Mouse (Mus musculus): ENCODE data around the gene Alkbh1. TPM values are rescaled to one million over a fixed set of nuclear protein-coding genes. Genes with fewer than 3 reads are reported as not detected.

The Alkbh1 gene
- total and polyA plus RNA-seq, 3 experiments: 26.8 to 39.1 (median 37.3) TPM

- DNase-seq (ENCODE audit: extremely low read depth): no peak
- no peak overlapping the region for H3K9ac ChIP-seq (ENCODE audit: insufficient read depth, low read depth)
- no peak overlapping the region for H3K4me2 ChIP-seq (ENCODE audit: insufficient read depth, low read depth, poor library complexity, severe bottlenecking)
- TF ChIP-seq RCOR1 (conservative IDR thresholded peaks at IDR 0.05; ENCODE audit: low read depth, low read length) (no peak), RAD21 (IDR thresholded peaks at IDR 0.05; ENCODE audit: low read depth, low read length) (no peak), PAX5 (IDR thresholded peaks at IDR 0.05; ENCODE audit: low read length) (no peak), CTCF (conservative IDR thresholded peaks at IDR 0.05 in 1 of 2, IDR thresholded peaks at IDR 0.05 in 1 of 2; ENCODE audit: low read depth in 2 of 2, low read length in 2 of 2) (no peak), ZKSCAN1 (IDR thresholded peaks at IDR 0.05; ENCODE audit: borderline replicate concordance, low read depth, low read length) (no peak), MAFK (IDR thresholded peaks at IDR 0.05; ENCODE audit: insufficient replicate concordance, low read length) (no peak), TBP (conservative IDR thresholded peaks at IDR 0.05; ENCODE audit: low read depth, low read length) (no peak), NRF1 (IDR thresholded peaks at IDR 0.05; ENCODE audit: low read depth, low read length) (no peak), KAT2A (IDR thresholded peaks at IDR 0.05; ENCODE audit: insufficient replicate concordance, low read length) (no peak)
- no peak overlapping the region for H3K27ac ChIP-seq (ENCODE audit: insufficient read depth, low read depth)
- H3K36me3 ChIP-seq (replicated peaks in 1 of 2; ENCODE audit: control insufficient read depth in 1 of 2, insufficient read depth in 1 of 2, low read length in 1 of 2): no peaks in the 10 kb centered on the region
- H3K4me1 ChIP-seq (ENCODE audit: control insufficient read depth in 1 of 2, insufficient read depth in 2 of 2): peaks cover 8 to 9% of the 10 kb centered on the region in 2 experiments
- dilution Hi-C loops (cut with MboI; ENCODE audit: extremely low pct_ligation_motif_present, extremely low pct_unique_long_range_greater_than_20kb, low sequenced_read_pairs) (no loop called here), in situ Hi-C loops (cut with MboI; ENCODE audit: low pct_ligation_motif_present, low pct_unique_long_range_greater_than_20kb, low sequenced_read_pairs) (no loop called here)
- H3K27me3 ChIP-seq (replicated peaks): no peaks in the 10 kb centered on the region
- no peaks in the 10 kb centered on the region for H3K79me2 ChIP-seq (replicated peaks; ENCODE audit: control insufficient read depth, extremely low read depth, insufficient read depth, poor library complexity, severe bottlenecking)
- H3K4me3 ChIP-seq (replicated peaks in 1 of 3; ENCODE audit: low read depth in 2 of 3, low read length in 2 of 3, poor library complexity in 1 of 3): no peak overlapping the region
- H3K9me3 ChIP-seq (replicated peaks; ENCODE audit: low read length): no peaks in the 10 kb centered on the region
Observed at GRCm38 (mm10) chr12:87405165-87405564, 38.7 kb downstream of the Alkbh1 start.

GRCm38 (mm10) chr12:87401883-87402282 lies 41.9 kb downstream of the Alkbh1 start:
- Histone ChIP-seq H3K4me2 (ENCODE audit: insufficient read depth, low read depth, poor library complexity, severe bottlenecking) (no peak overlapping the region), H3K27me3 (replicated peaks) (no peaks in the 10 kb centered on the region), H3K79me2 (replicated peaks; ENCODE audit: control insufficient read depth, extremely low read depth, insufficient read depth, poor library complexity, severe bottlenecking) (no peaks in the 10 kb centered on the region), H3K9me3 (replicated peaks; ENCODE audit: low read length) (no peaks in the 10 kb centered on the region), H3K4me3 (replicated peaks in 1 of 3; ENCODE audit: low read depth in 2 of 3, low read length in 2 of 3, poor library complexity in 1 of 3) (no peak overlapping the region), H3K27ac (ENCODE audit: insufficient read depth, low read depth) (no peak overlapping the region), H3K9ac (ENCODE audit: insufficient read depth, low read depth) (no peak overlapping the region), H3K4me1 (ENCODE audit: control insufficient read depth in 1 of 2, insufficient read depth in 2 of 2) (peaks cover 4 to 7% of the 10 kb centered on the region in 2 experiments), H3K36me3 (replicated peaks in 1 of 2; ENCODE audit: control insufficient read depth in 1 of 2, insufficient read depth in 1 of 2, low read length in 1 of 2) (no peaks in the 10 kb centered on the region)
- dilution Hi-C loops (cut with MboI; ENCODE audit: extremely low pct_ligation_motif_present, extremely low pct_unique_long_range_greater_than_20kb, low sequenced_read_pairs) (no loop called here), in situ Hi-C loops (cut with MboI; ENCODE audit: low pct_ligation_motif_present, low pct_unique_long_range_greater_than_20kb, low sequenced_read_pairs) (no loop called here)
- no peak for TF ChIP-seq TCF12 (IDR thresholded peaks at IDR 0.05; ENCODE audit: low read depth, low read length)
- TF ChIP-seq RCOR1 (conservative IDR thresholded peaks at IDR 0.05; ENCODE audit: low read depth, low read length): no peak
- no peak for TF ChIP-seq ETS1 (conservative IDR thresholded peaks at IDR 0.05; ENCODE audit: low read depth, low read length)
- TF ChIP-seq CHD2 (IDR thresholded peaks at IDR 0.05; ENCODE audit: low read length): no peak
- TF ChIP-seq JUN (IDR thresholded peaks at IDR 0.05; ENCODE audit: insufficient read depth, low read depth, low read length): no peak
- TF ChIP-seq SMC3 (IDR thresholded peaks at IDR 0.05; ENCODE audit: low read depth, low read length): no peak
- TF ChIP-seq USF1 (IDR thresholded peaks at IDR 0.05; ENCODE audit: low read depth, low read length): no peak
- no peak for TF ChIP-seq TBP (conservative IDR thresholded peaks at IDR 0.05; ENCODE audit: low read depth, low read length)
- no peak for TF ChIP-seq MAFK (IDR thresholded peaks at IDR 0.05; ENCODE audit: insufficient replicate concordance, low read length)
- no peak for TF ChIP-seq POLR2A (IDR thresholded peaks at IDR 0.05; ENCODE audit: low read depth, low read length)
- no peak for TF ChIP-seq E2F4 (IDR thresholded peaks at IDR 0.05; ENCODE audit: insufficient replicate concordance, low read depth, low read length)
- no peak for TF ChIP-seq IRF4 (IDR thresholded peaks at IDR 0.05; ENCODE audit: low read depth, low read length)
- no peak for TF ChIP-seq NRF1 (IDR thresholded peaks at IDR 0.05; ENCODE audit: low read depth, low read length)
- TF ChIP-seq GABPA (IDR thresholded peaks at IDR 0.05; ENCODE audit: insufficient replicate concordance, low read depth, low read length): no peak
- TF ChIP-seq HCFC1 (IDR thresholded peaks at IDR 0.05; ENCODE audit: low read depth, low read length): no peak
- no peak for TF ChIP-seq JUND (conservative IDR thresholded peaks at IDR 0.05; ENCODE audit: low read depth, low read length)
- DNase-seq (ENCODE audit: extremely low read depth): no peak
